Mouse (Mus musculus): ENCODE results near the gene Pacsin2.

Pacsin2 gene

DNA sequence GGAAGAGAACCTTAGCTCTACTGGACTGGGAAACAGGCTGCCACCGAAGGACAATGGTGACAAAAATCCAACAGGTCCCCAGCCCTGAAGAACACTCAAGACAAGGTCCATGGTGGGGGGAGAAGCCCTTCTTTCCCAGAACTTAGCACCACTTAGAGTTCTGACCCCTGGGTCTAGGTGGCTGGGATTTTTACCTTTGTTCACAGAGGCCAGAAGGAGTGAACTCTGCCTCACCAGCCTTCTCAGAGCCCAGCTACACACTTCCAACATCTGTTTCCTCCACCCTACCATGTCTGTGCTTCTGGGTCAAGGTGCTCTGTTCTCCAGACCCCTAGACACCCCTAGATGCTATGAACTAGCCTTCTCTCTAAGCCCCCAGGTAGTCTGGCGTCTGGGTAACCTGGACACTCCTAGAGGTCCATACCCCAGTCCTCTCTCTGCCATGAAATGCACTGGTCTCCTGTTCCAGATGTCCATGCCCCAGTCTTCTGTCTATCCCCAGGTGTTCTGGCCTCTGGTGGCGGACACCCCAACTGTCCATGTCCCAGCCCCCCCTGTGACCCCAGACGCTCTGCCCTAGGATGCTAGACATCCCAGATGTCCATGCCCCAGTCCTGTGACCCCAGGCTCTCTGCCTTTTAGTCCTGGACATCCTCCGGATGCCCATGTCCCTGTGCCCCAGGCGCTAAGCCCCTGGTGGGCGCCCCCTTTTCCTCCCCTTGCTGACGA, 115.0 kb downstream of the Pacsin2 start:
- H3K4me1 ChIP-seq (replicated peaks; ENCODE audit: low read depth, low read length) = peaks cover 43% of the 10 kb centered on the region
- TF ChIP-seq NANOG (IDR thresholded peaks at IDR 0.05; ENCODE audit: borderline replicate concordance, low read length) (no peak), CTCF (conservative IDR thresholded peaks at IDR 0.05; ENCODE audit: low read length) (no peak), POU5F1 (IDR thresholded peaks at IDR 0.05; ENCODE audit: borderline replicate concordance, low read length) (no peak)
- peaks cover 15% of the 10 kb centered on the region for H3K36me3 ChIP-seq (ENCODE audit: insufficient read depth, low read length)

DNA sequence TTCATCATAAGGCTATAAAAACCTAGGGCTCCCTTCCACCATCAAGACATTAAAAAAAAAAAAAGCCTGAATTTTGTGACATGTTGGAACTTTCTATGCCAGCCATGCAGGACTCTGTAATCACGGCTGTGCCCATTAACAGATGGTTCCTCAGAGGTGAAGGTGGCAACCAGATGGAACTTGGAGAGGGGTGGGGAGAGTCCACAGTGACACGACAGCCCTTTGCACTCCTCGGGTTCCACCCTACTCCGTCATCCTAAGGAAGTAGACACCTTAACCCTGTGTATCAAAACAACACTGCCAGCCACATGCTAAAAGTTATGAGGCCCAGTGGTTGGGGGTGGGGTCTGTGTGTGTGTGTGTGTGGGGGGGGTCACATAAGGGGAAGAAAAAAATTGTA, 115.7 kb downstream of the Pacsin2 start:
- Histone ChIP-seq H3K36me3 (ENCODE audit: insufficient read depth, low read length) (peaks cover 9% of the 10 kb centered on the region), H3K9me3 (ENCODE audit: low read length) (no peaks in the 10 kb centered on the region), H3K27me3 (ENCODE audit: insufficient read depth, low read length) (peaks cover 10% of the 10 kb centered on the region), H3K4me3 (replicated peaks; ENCODE audit: low read length) (no peak overlapping the region), H3K4me1 (replicated peaks; ENCODE audit: low read depth, low read length) (peaks cover 49% of the 10 kb centered on the region)
- no peak for TF ChIP-seq CTCF (conservative IDR thresholded peaks at IDR 0.05; ENCODE audit: low read length)

More for the DNA sequence above, 115.0 kb downstream of the Pacsin2 start:
- Histone ChIP-seq H3K4me3 (replicated peaks; ENCODE audit: low read length) (peak overlapping the region; percentile 92), H3K27me3 (ENCODE audit: insufficient read depth, low read length) (peaks cover 10% of the 10 kb centered on the region), H3K9me3 (ENCODE audit: low read length) (no peaks in the 10 kb centered on the region)

DNA sequence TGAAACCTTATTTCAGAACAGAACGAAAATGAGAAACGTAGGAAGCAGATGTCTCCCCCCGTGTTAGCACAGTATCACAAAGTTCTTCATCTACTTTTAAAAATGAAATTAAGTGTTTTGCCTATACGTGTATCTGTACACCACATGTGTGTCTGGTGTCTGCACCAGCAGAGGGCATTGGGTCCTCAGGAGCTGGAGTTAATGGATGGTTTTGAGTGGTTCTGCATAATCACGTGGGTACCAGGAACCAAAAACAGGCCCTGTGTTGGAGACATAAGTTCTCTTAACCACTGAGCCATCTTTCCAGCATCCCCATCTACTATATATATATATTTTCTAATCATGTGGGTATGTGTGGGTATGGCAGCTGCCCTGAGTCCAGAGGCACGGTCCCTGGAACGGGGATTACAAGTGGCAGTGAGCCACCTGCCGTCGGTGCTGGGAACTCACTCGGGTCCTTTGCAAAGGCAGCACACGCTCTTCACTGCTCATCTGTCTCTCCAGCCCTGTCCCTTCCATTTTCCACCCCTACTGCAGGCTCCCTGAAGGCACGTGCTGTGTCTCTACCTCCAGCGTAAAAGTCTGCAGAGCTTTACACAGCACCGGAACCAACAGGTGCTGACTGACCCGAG, 118.4 kb downstream of the Pacsin2 start:
- Histone ChIP-seq H3K4me3 (replicated peaks; ENCODE audit: low read length) (no peak overlapping the region), H3K27me3 (ENCODE audit: insufficient read depth, low read length) (peaks cover 10% of the 10 kb centered on the region), H3K9me3 (ENCODE audit: low read length) (no peaks in the 10 kb centered on the region), H3K36me3 (ENCODE audit: insufficient read depth, low read length) (peaks cover 12% of the 10 kb centered on the region; the same call in 1 of the 2 replicates), H3K4me1 (replicated peaks; ENCODE audit: low read depth, low read length) (peaks cover 51% of the 10 kb centered on the region)
- no peak for TF ChIP-seq NANOG (IDR thresholded peaks at IDR 0.05; ENCODE audit: borderline replicate concordance, low read length)
- 0 out of 2 replicates have a peak, but pooled peaks have one; percentile 4 for TF ChIP-seq CTCF (conservative IDR thresholded peaks at IDR 0.05; ENCODE audit: low read length)

DNA sequence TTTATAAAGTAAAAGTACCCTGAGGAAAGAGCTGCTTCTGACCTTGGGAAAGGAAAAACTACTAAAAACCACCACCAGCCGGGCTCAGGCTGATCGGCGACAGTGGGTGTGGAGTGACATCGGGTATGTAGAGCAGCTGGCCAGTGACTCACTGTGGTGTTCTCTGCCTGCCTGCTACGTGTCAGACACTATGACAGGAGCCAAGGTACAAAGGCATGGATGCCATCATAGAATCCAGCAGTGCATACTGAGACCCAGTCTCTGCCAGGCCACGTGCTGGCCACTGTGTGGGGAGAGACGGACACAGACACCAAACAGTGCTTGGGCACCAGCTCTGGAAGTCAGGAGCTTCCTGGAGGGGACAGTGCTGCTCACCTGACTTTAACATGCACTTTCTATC, 119.5 kb downstream of the Pacsin2 start:
- TF ChIP-seq NANOG (IDR thresholded peaks at IDR 0.05; ENCODE audit: borderline replicate concordance, low read length) (no peak), CTCF (conservative IDR thresholded peaks at IDR 0.05; ENCODE audit: low read length) (no peak), POU5F1 (IDR thresholded peaks at IDR 0.05; ENCODE audit: borderline replicate concordance, low read length) (no peak)
- H3K27me3 ChIP-seq (ENCODE audit: insufficient read depth, low read length) = peaks cover 10% of the 10 kb centered on the region
- H3K9me3 ChIP-seq (ENCODE audit: low read length) = no peaks in the 10 kb centered on the region
- no peak overlapping the region; the same call in 1 of the 2 replicates for H3K4me3 ChIP-seq (replicated peaks; ENCODE audit: low read length)
- H3K4me1 ChIP-seq (replicated peaks; ENCODE audit: low read depth, low read length) = peaks cover 47% of the 10 kb centered on the region
- H3K36me3 ChIP-seq (ENCODE audit: insufficient read depth, low read length) = peaks cover 12% of the 10 kb centered on the region; the same call in 1 of the 2 replicates

DNA sequence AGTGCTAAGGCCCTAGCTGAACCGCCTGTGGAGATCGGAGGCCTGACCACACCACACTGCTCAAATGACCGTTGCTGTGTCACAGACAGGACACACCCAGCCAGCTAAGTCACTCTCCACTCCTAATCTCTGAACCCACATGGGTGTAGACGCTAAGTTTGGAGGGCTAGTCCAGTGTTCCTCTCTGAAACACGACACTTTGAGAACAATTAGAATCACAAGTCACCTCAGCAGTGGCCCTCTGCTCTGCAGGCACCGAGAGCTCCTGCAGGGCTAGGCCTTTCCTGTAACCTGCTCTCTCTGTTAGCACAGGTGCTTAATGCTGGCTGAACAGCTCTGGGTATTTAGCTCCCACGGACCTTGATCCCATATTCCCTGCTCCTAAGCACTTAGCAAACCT, 120.2 kb downstream of the Pacsin2 start:
- no peaks in the 10 kb centered on the region for H3K9me3 ChIP-seq (ENCODE audit: low read length)
- H3K4me3 ChIP-seq (replicated peaks; ENCODE audit: low read length) = peak overlapping the region; percentile 24; the same call in 1 of the 2 replicates
- peaks cover 12% of the 10 kb centered on the region; the same call in 1 of the 2 replicates for H3K36me3 ChIP-seq (ENCODE audit: insufficient read depth, low read length)
- H3K4me1 ChIP-seq (replicated peaks; ENCODE audit: low read depth, low read length) = peaks cover 42% of the 10 kb centered on the region
- peaks cover 4% of the 10 kb centered on the region for H3K27me3 ChIP-seq (ENCODE audit: insufficient read depth, low read length)
- TF ChIP-seq CTCF (conservative IDR thresholded peaks at IDR 0.05; ENCODE audit: low read length) = no peak

DNA sequence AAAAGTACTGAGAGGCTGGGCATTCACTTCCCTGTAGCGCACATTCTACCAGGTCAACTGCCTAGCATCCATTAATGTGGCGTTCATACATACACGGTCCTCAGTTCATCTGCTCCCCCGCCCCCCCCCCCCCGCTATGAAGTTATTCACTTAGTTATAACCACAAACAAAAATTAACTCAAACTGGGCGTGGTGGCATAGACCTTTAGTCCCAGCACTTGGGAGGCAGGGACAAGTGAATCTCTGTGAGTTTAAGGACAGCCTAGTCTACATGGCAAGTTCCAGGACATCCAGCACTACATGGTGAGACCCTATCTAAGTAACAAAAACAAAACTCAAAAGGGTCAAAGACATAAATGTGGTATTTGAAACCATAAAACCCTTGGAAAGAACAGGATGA, 125.5 kb downstream of the Pacsin2 start:
- Histone ChIP-seq H3K36me3 (ENCODE audit: insufficient read depth, low read length) (peaks cover 20% of the 10 kb centered on the region), H3K4me1 (replicated peaks; ENCODE audit: low read depth, low read length) (peaks cover 44% of the 10 kb centered on the region), H3K4me3 (replicated peaks; ENCODE audit: low read length) (no peak overlapping the region), H3K9me3 (ENCODE audit: low read length) (no peaks in the 10 kb centered on the region), H3K27me3 (ENCODE audit: insufficient read depth, low read length) (no peaks in the 10 kb centered on the region)
- TF ChIP-seq POU5F1 (IDR thresholded peaks at IDR 0.05; ENCODE audit: borderline replicate concordance, low read length) (no peak), NANOG (IDR thresholded peaks at IDR 0.05; ENCODE audit: borderline replicate concordance, low read length) (no peak), CTCF (conservative IDR thresholded peaks at IDR 0.05; ENCODE audit: low read length) (no peak)

DNA sequence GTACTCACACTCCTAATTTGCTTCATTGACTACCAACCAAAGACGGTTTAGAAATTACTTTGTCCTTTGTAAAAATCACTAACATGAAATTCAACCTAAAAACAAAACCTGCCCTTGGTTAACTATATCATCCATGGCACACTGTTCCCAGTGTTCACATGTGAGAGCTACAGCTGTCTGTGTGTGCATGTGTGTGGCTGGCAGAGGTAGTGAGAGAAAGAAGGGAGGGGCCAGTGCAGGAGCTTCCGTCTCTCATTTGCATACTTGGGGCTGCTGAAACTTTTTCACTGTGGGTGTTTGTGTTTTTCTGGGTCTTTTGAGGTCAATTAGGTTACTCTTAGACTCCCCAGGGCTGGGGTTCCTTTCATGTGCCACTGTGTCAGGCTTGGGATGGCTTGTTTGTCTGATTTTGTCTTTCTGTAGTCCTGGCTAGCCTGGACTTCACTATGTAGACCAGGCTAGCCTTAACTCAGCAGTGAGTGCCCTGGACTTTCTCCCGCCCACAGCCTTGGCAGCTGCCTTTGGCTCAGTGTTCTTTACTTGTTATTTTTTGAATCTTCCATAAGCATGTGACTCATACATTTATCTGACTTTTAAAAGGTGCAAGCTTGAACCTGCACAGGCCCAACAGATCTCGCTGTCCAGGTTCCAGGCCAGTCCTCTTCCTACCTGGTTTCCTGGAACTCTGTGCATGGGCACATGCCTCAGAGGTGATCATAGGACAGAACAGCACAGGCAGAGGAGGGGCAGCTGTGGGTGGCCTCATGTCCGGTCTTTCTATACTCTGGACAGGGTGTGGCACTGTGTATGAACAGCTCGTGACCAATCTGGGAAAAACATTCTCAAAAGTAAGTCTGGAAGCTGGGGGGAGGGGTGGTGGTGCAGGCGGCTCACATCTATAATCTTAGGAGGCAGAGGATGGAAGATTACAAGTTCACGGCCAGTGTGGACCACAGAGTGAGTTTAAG, 126.2 kb downstream of the Pacsin2 start:
- peak overlapping the region; percentile 60 for H3K4me3 ChIP-seq (replicated peaks; ENCODE audit: low read length)
- no peak for TF ChIP-seq POU5F1 (IDR thresholded peaks at IDR 0.05; ENCODE audit: borderline replicate concordance, low read length)
- no peak for TF ChIP-seq NANOG (IDR thresholded peaks at IDR 0.05; ENCODE audit: borderline replicate concordance, low read length)
- no peak for TF ChIP-seq CTCF (conservative IDR thresholded peaks at IDR 0.05; ENCODE audit: low read length)

DNA sequence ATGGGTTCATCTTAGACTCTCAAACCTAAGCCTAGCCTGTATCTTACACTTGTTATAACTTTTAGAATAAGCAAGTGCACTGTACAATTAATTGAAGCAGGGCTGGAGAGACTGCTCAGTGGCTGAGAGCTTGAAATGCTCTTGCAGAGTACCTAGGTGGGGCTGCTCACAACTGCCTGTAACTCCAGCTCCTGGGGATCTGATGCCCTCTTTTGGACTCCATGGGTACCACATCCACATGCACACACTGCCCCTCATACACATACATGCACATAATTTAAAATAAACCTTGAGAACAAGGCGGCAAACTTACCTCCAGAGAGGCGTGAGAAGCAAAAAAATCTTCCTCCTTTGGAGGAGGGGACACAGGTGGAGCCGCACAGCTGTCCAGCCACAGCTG, 132.0 kb downstream of the Pacsin2 start:
- H3K9me3 ChIP-seq (ENCODE audit: low read length) = no peaks in the 10 kb centered on the region
- no peak overlapping the region for H3K4me3 ChIP-seq (replicated peaks; ENCODE audit: low read length)
- peaks cover 14% of the 10 kb centered on the region for H3K36me3 ChIP-seq (ENCODE audit: insufficient read depth, low read length)
- H3K4me1 ChIP-seq (replicated peaks; ENCODE audit: low read depth, low read length) = peaks cover 70% of the 10 kb centered on the region
- TF ChIP-seq CTCF (conservative IDR thresholded peaks at IDR 0.05; ENCODE audit: low read length) (peak; percentile 63), POU5F1 (IDR thresholded peaks at IDR 0.05; ENCODE audit: borderline replicate concordance, low read length) (no peak)
- no peaks in the 10 kb centered on the region for H3K27me3 ChIP-seq (ENCODE audit: insufficient read depth, low read length)

More for the DNA sequence above, 126.2 kb downstream of the Pacsin2 start:
- Histone ChIP-seq H3K4me1 (replicated peaks; ENCODE audit: low read depth, low read length) (peaks cover 44% of the 10 kb centered on the region), H3K9me3 (ENCODE audit: low read length) (no peaks in the 10 kb centered on the region), H3K27me3 (ENCODE audit: insufficient read depth, low read length) (no peaks in the 10 kb centered on the region), H3K36me3 (ENCODE audit: insufficient read depth, low read length) (peaks cover 24% of the 10 kb centered on the region)

Data from E14TG2a.4 (cell line).